Mouse (Mus musculus): ENCODE results near the gene Nat8l.

Nat8l gene

GRCm38 (mm10) chr5:34004618-34005017 is 8.8 kb downstream of the Nat8l start:
- peak; percentile 15 to 32 for DNase-seq

GRCm38 (mm10) chr5:34006832-34007231 is 11.0 kb downstream of the Nat8l start:
- no peak for DNase-seq

- no peak for DNase-seq
Measured at GRCm38 (mm10) chr5:34007392-34007941, 11.7 kb downstream of the Nat8l start.

- DNase-seq: no peak
Measured at GRCm38 (mm10) chr5:34014652-34015051, 18.9 kb downstream of the Nat8l start.

GRCm38 (mm10) chr5:34018968-34019367 is 23.2 kb downstream of the Nat8l start:
- no peak for DNase-seq

- DNase-seq: no peak
Measured at GRCm38 (mm10) chr5:34030101-34030500, 34.3 kb downstream of the Nat8l start.

GRCm38 (mm10) chr5:34031022-34031421 is 35.2 kb downstream of the Nat8l start:
- peak in 1 of 2 experiments; percentile 13 for DNase-seq

- DNase-seq: no peak
Measured at GRCm38 (mm10) chr5:34032520-34032919, 36.7 kb downstream of the Nat8l start.
